In genomic region chr15:99614273-99614672, GRCm38 (mm10) we compare ENCODE assay signal across 15 mouse cellular contexts. TPM values are rescaled to one million over a fixed set of nuclear protein-coding genes. Genes with fewer than 3 reads are reported as not detected.
A peak's percentile ranks its signal among the peaks of the same experiment; 100 is the strongest.
DNase-seq lines count a peak whose midpoint lies in the region; ATAC-seq lines count a peak whose summit lies in the region.
"Had no signal": no experiment of that assay in that cellular context is flagged by ENCODE, and none has a peak within 500 bp of the region (broad histone marks: within the 10 kb centered on the region; RNA-seq: fewer than 3 reads in every experiment).

No protein-coding gene starts in this region.

- no peaks in the 10 kb centered on the region for H3K36me3 ChIP-seq in forebrain, embryonic 13.5 days (ENCODE audit: poor library complexity, severe bottlenecking)
- H3K36me3 ChIP-seq in forebrain, embryonic 10.5 days (replicated peaks): peaks cover 6% of the 10 kb centered on the region
- no peaks in the 10 kb centered on the region for H3K36me3 ChIP-seq in hindbrain, embryonic 14.5 days (replicated peaks; ENCODE audit: control insufficient read depth, insufficient read depth)
- no peaks in the 10 kb centered on the region for H3K36me3 ChIP-seq in midbrain, embryonic 16.5 days (ENCODE audit: control insufficient read depth, insufficient read depth, low read length)
- H3K36me3 ChIP-seq: kidney, embryonic 15.5 days had no signal

- intact Hi-C loops in left cerebral cortex, postnatal 4 days (cut with DNase I): no loop called here
- intact Hi-C loops in left cerebral cortex, postnatal 25 days (cut with DNase I): no loop called here

- ATAC-seq in forebrain, embryonic 13.5 days: no peak
- ATAC-seq in hindbrain, embryonic 14.5 days (ENCODE audit: low FRiP score): no peak
- no peak for ATAC-seq in midbrain, embryonic 16.5 days

- H3K4me2 ChIP-seq in forebrain, embryonic 13.5 days: no peak overlapping the region
- peak overlapping the region; percentile 8; the same call in 1 of the 2 replicates for H3K4me2 ChIP-seq in hindbrain, embryonic 14.5 days (replicated peaks)
- H3K4me2 ChIP-seq in midbrain, embryonic 16.5 days (ENCODE audit: low read length): no peak overlapping the region

- H3K27ac ChIP-seq in forebrain, embryonic 13.5 days: peak overlapping the region; percentile 32; the same call in 1 of the 2 replicates
- no peak overlapping the region for H3K27ac ChIP-seq in forebrain, embryonic 10.5 days
- peak overlapping the region; percentile 48 for H3K27ac ChIP-seq in hindbrain, embryonic 14.5 days
- H3K27ac ChIP-seq in midbrain, embryonic 16.5 days (ENCODE audit: low read length): peak overlapping the region; percentile 11; the same call in 1 of the 2 replicates

- 75% methylated on average over 13 of the region's 13 CpGs for WGBS in forebrain, embryonic 13.5 days
- WGBS in forebrain, embryonic 10.5 days: 78% methylated on average over 13 of the region's 13 CpGs
- 75% methylated on average over 13 of the region's 13 CpGs for WGBS in hindbrain, embryonic 14.5 days
- WGBS in midbrain, embryonic 16.5 days: 72% methylated on average over 13 of the region's 13 CpGs

- H3K4me3 ChIP-seq in forebrain, embryonic 13.5 days: no peak overlapping the region
- no peak overlapping the region for H3K4me3 ChIP-seq in forebrain, embryonic 10.5 days
- H3K4me3 ChIP-seq in hindbrain, embryonic 14.5 days (replicated peaks; ENCODE audit: low read length): no peak overlapping the region
- no peak overlapping the region for H3K4me3 ChIP-seq in midbrain, embryonic 16.5 days (ENCODE audit: low read depth, low read length)
- H3K4me3 ChIP-seq: kidney, embryonic 15.5 days; megakaryocyte, embryonic 14.5 days had no signal

- H3K9me3 ChIP-seq in forebrain, embryonic 13.5 days (replicated peaks): no peaks in the 10 kb centered on the region
- 0 out of 2 replicates have a peak, but pooled peaks cover 4% of the 10 kb centered on the region for H3K9me3 ChIP-seq in forebrain, embryonic 10.5 days
- H3K9me3 ChIP-seq in hindbrain, embryonic 14.5 days (ENCODE audit: control insufficient read depth, low read length): no peaks in the 10 kb centered on the region
- H3K9me3 ChIP-seq in midbrain, embryonic 16.5 days (replicated peaks; ENCODE audit: control insufficient read depth, low read length, poor library complexity, severe bottlenecking): no peaks in the 10 kb centered on the region
- H3K9me3 ChIP-seq: kidney, embryonic 15.5 days had no signal

- no peak for DNase-seq in forebrain, embryonic 10.5 days (ENCODE audit: extremely low spot score, low spot score)
- peak; percentile 32 for DNase-seq in left cerebral cortex, postnatal 4 days
- no peak for DNase-seq in left cerebral cortex, postnatal 25 days (ENCODE audit: low spot score in 2 of 2)
- no peak for DNase-seq in hindbrain, embryonic 14.5 days (ENCODE audit: low spot score)
- DNase-seq in layer of hippocampus, adult 8-10 months (ENCODE audit: low spot score in 2 of 2): no peak
- no peak for DNase-seq in adrenal gland, postnatal 25 days
- DNase-seq: adrenal gland, adult 2 months; thymus, adult 2 months had no signal

- H3K27me3 ChIP-seq in forebrain, embryonic 13.5 days: peaks cover 15% of the 10 kb centered on the region; the same call in 1 of the 2 replicates
- H3K27me3 ChIP-seq in forebrain, embryonic 10.5 days (ENCODE audit: poor library complexity, severe bottlenecking): peaks cover 62% of the 10 kb centered on the region
- H3K27me3 ChIP-seq in hindbrain, embryonic 14.5 days (ENCODE audit: control insufficient read depth, insufficient read depth, low read length): no peaks in the 10 kb centered on the region
- H3K27me3 ChIP-seq in midbrain, embryonic 16.5 days (ENCODE audit: control insufficient read depth, insufficient read depth, low read depth, low read length): no peaks in the 10 kb centered on the region

- no peak overlapping the region for H3K9ac ChIP-seq in forebrain, embryonic 13.5 days
- H3K9ac ChIP-seq in hindbrain, embryonic 14.5 days: no peak overlapping the region; the same call in 1 of the 2 replicates
- H3K9ac ChIP-seq in midbrain, embryonic 16.5 days (ENCODE audit: low read depth, low read length): no peak overlapping the region
- H3K9ac ChIP-seq: kidney, embryonic 15.5 days had no signal

- peaks cover 24% of the 10 kb centered on the region for H3K4me1 ChIP-seq in forebrain, embryonic 13.5 days
- peaks cover 27% of the 10 kb centered on the region for H3K4me1 ChIP-seq in forebrain, embryonic 10.5 days
- peaks cover 14% of the 10 kb centered on the region for H3K4me1 ChIP-seq in hindbrain, embryonic 14.5 days (replicated peaks; ENCODE audit: control insufficient read depth, insufficient read depth, low read length)
- H3K4me1 ChIP-seq in midbrain, embryonic 16.5 days (ENCODE audit: control insufficient read depth, insufficient read depth, low read length): peaks cover 21% of the 10 kb centered on the region

RNA-seq across cellular contexts. Expression of gene Aqp6, which starts 13.1 kb away (rescaled TPM):
- not detected in 2 replicates for polyA plus RNA-seq in forebrain, embryonic 13.5 days (2015; fragmentation: Nextera tagmentation; extraction: Ambion mirVana)
- polyA plus RNA-seq in forebrain, embryonic 10.5 days (2016; fragmentation: Nextera tagmentation; extraction: Ambion mirVana): not detected in 2 replicates
- not detected for total RNA-seq in left cerebral cortex, postnatal 4 days (2021)
- total RNA-seq in left cerebral cortex, postnatal 25 days (2021): under 1 TPM; 0.48 to 0.62 TPM
- 0.77 and 1.2 TPM in 2 replicates for polyA plus RNA-seq in hindbrain, embryonic 14.5 days (2014; fragmentation: Nextera tagmentation; extraction: Ambion mirVana)
- 0.15 and 0.28 TPM in 2 replicates for polyA plus RNA-seq in midbrain, embryonic 16.5 days (2015; fragmentation: Nextera tagmentation; extraction: Ambion mirVana)
- total RNA-seq in layer of hippocampus, adult 8-10 months (2022): under 1 TPM in 1 of 4 experiments, not detected in 3; 0.36 TPM
- total RNA-seq in adrenal gland, postnatal 25 days (2021): not detected in 2 replicates
- total RNA-seq: adrenal gland, adult 2 months; hematopoietic stem cell, adult 5-6 weeks; layer of hippocampus, postnatal 25 days had no signal
- polyA plus RNA-seq: adrenal gland, adult 2 months; kidney, embryonic 15.5 days had no signal

RNA-seq across cellular contexts. Expression of gene Aqp5, which starts 23.7 kb away (rescaled TPM):
- 0.14 and 0.25 TPM in 2 replicates for polyA plus RNA-seq in forebrain, embryonic 13.5 days (2015; fragmentation: Nextera tagmentation; extraction: Ambion mirVana)
- not detected in 2 replicates for polyA plus RNA-seq in forebrain, embryonic 10.5 days (2016; fragmentation: Nextera tagmentation; extraction: Ambion mirVana)
- total RNA-seq in left cerebral cortex, postnatal 4 days (2021): 1 to 10 TPM in 1 of 2 experiments, under 1 TPM in 1; 0.28 to 1.1 TPM
- under 1 TPM; 0.50 to 0.76 TPM for total RNA-seq in left cerebral cortex, postnatal 25 days (2021)
- 0.42 and 1.4 TPM in 2 replicates for polyA plus RNA-seq in hindbrain, embryonic 14.5 days (2014; fragmentation: Nextera tagmentation; extraction: Ambion mirVana)
- 0.97 and 1.1 TPM in 2 replicates for polyA plus RNA-seq in midbrain, embryonic 16.5 days (2015; fragmentation: Nextera tagmentation; extraction: Ambion mirVana)
- total RNA-seq in layer of hippocampus, adult 8-10 months (2022): not detected
- total RNA-seq in adrenal gland, postnatal 25 days (2021): 1.9 and 3.3 TPM in 2 replicates
- total RNA-seq: hematopoietic stem cell, adult 5-6 weeks had no signal

RNA-seq across cellular contexts. Expression of gene Aqp2, which starts 35.4 kb away (rescaled TPM):
- polyA plus RNA-seq in forebrain, embryonic 13.5 days (2015; fragmentation: Nextera tagmentation; extraction: Ambion mirVana): not detected in 2 replicates
- polyA plus RNA-seq in forebrain, embryonic 10.5 days (2016; fragmentation: Nextera tagmentation; extraction: Ambion mirVana): not detected in 2 replicates
- total RNA-seq in left cerebral cortex, postnatal 4 days (2021): not detected
- total RNA-seq in left cerebral cortex, postnatal 25 days (2021): not detected
- polyA plus RNA-seq in hindbrain, embryonic 14.5 days (2014; fragmentation: Nextera tagmentation; extraction: Ambion mirVana): not detected in 2 replicates
- polyA plus RNA-seq in midbrain, embryonic 16.5 days (2015; fragmentation: Nextera tagmentation; extraction: Ambion mirVana): not detected in 2 replicates
- under 1 TPM in 1 of 4 experiments, not detected in 3; 0.32 TPM for total RNA-seq in layer of hippocampus, adult 8-10 months (2022)
- total RNA-seq in adrenal gland, postnatal 25 days (2021): 0.82 TPM in 1 of 2 replicates, not detected in the other
- total RNA-seq: hematopoietic stem cell, adult 5-6 weeks had no signal
- polyA plus RNA-seq: limb, embryonic 14.5 days had no signal

RNA-seq across cellular contexts. Expression of gene Racgap1, which starts 37.2 kb away (rescaled TPM):
- 182 and 189 TPM in 2 replicates for polyA plus RNA-seq in forebrain, embryonic 13.5 days (2015; fragmentation: Nextera tagmentation; extraction: Ambion mirVana)
- polyA plus RNA-seq in forebrain, embryonic 10.5 days (2016; fragmentation: Nextera tagmentation; extraction: Ambion mirVana): 193 and 201 TPM in 2 replicates
- 10 to 100 TPM; 22.0 to 26.1 TPM for total RNA-seq in left cerebral cortex, postnatal 4 days (2021)
- total RNA-seq in left cerebral cortex, postnatal 25 days (2021): 1 to 10 TPM; 6.8 to 9.2 TPM
- 44.9 and 51.3 TPM in 2 replicates for polyA plus RNA-seq in hindbrain, embryonic 14.5 days (2014; fragmentation: Nextera tagmentation; extraction: Ambion mirVana)
- polyA plus RNA-seq in midbrain, embryonic 16.5 days (2015; fragmentation: Nextera tagmentation; extraction: Ambion mirVana): 39.0 and 48.9 TPM in 2 replicates
- total RNA-seq in layer of hippocampus, adult 8-10 months (2022): 1 to 10 TPM; 4.0 to 6.1 (median 4.8) TPM
- total RNA-seq in adrenal gland, postnatal 25 days (2021): 13.4 and 13.6 TPM in 2 replicates

RNA-seq across cellular contexts. Expression of gene Asic1, which starts 55.9 kb away (rescaled TPM):
- polyA plus RNA-seq in forebrain, embryonic 13.5 days (2015; fragmentation: Nextera tagmentation; extraction: Ambion mirVana): 15.1 and 17.0 TPM in 2 replicates
- polyA plus RNA-seq in forebrain, embryonic 10.5 days (2016; fragmentation: Nextera tagmentation; extraction: Ambion mirVana): 2.2 and 2.4 TPM in 2 replicates
- total RNA-seq in left cerebral cortex, postnatal 4 days (2021): 100 to 1,000 TPM; 101 to 102 TPM
- 10 to 100 TPM; 73.8 to 78.5 TPM for total RNA-seq in left cerebral cortex, postnatal 25 days (2021)
- 49.7 and 51.7 TPM in 2 replicates for polyA plus RNA-seq in hindbrain, embryonic 14.5 days (2014; fragmentation: Nextera tagmentation; extraction: Ambion mirVana)
- polyA plus RNA-seq in midbrain, embryonic 16.5 days (2015; fragmentation: Nextera tagmentation; extraction: Ambion mirVana): 47.9 and 53.9 TPM in 2 replicates
- total RNA-seq in layer of hippocampus, adult 8-10 months (2022): 10 to 100 TPM; 29.0 to 38.6 (median 34.0) TPM
- 0.33 and 0.49 TPM in 2 replicates for total RNA-seq in adrenal gland, postnatal 25 days (2021)
- total RNA-seq: hematopoietic stem cell, adult 5-6 weeks had no signal
